Mouse (Mus musculus) bone marrow macrophage, adult 2 months (primary cell): Measurements from ENCODE around the gene Otulinl.
"Not testable (repeated sequence)": the region's sequence is repeated elsewhere in the genome, so short reads cannot be mapped to it uniquely, and the experiment has no call there.

Source experiments
- CTCF ChIP-seq: IDR thresholded peaks from 2 replicates; pipeline ENCODE4 v1.5.1; 2012; ENCODE audit warnings: low read depth, mild to moderate bottlenecking, low read length, moderate library complexity
- POLR2A ChIP-seq: IDR thresholded peaks from 2 replicates; pipeline ENCODE4 v1.6.1; 2012; ENCODE audit warnings: mild to moderate bottlenecking, low read depth, low read length, borderline replicate concordance

DNA sequence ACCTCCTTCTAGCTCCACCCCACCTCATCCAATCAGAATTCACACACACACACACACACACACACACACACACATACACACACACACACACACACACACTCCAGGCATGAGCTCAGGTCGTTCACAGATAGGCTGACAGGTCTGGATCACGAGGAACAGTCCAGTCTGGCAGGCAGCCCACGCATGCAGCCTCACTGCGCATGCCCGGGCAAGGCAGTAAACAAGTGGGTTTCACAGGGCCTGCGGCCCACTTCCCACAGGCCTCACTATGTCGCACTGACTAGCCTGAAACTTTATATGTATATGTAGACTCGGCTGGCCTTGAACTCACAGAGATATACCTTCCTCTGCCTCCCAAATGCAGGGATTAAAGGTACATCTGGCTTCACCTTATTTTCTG lies 38.9 kb upstream of the Otulinl start:
- TF ChIP-seq POLR2A, CTCF: not testable (repeated sequence)
